Mouse (Mus musculus) forebrain, embryonic 15.5 days (tissue): ENCODE data around the gene 2810004N23Rik. TPM values are rescaled to one million over a fixed set of nuclear protein-coding genes. Genes with fewer than 3 reads are reported as not detected.
A peak's percentile ranks its signal among the peaks of the same experiment; 100 is the strongest.

Experiments
- ATAC-seq: fragments of 200-750 bp; cut with Nextera tagmentation; replicated peaks from 2 replicates; pipeline ENCODE4 v1.8.0; 2017; ENCODE audit warnings: mild to moderate bottlenecking, moderate TSS enrichment, moderate library complexity
- H3K27ac ChIP-seq: fragments of 300-500 bp; sonication (generic); replicated peaks from 2 replicates; pipeline ENCODE4 v1.5.1; 2015; ENCODE audit warnings: mild to moderate bottlenecking, inconsistent platforms
- H3K27me3 ChIP-seq: fragments of 300-500 bp; sonication (generic); 2 replicates; pipeline ENCODE4 v1.6.1; 2015; ENCODE audit warnings: inconsistent platforms
- H3K36me3 ChIP-seq: fragments of 300-500 bp; sonication (generic); 2 replicates; pipeline ENCODE4 v1.6.1; 2015; ENCODE audit warnings: mild to moderate bottlenecking, inconsistent platforms
- H3K4me1 ChIP-seq: fragments of 300-500 bp; sonication (generic); 2 replicates; pipeline ENCODE4 v1.6.1; 2015; ENCODE audit warnings: inconsistent platforms
- H3K4me2 ChIP-seq: fragments of 300-500 bp; sonication (generic); replicated peaks from 2 replicates; pipeline ENCODE4 v1.6.1; 2015; ENCODE audit warnings: mild to moderate bottlenecking, inconsistent platforms
- H3K4me3 ChIP-seq: fragments of 300-500 bp; sonication (generic); 2 replicates; pipeline ENCODE4 v1.5.1; 2015; ENCODE audit warnings: mild to moderate bottlenecking, inconsistent platforms
- H3K9ac ChIP-seq: fragments of 300-500 bp; sonication (generic); replicated peaks from 2 replicates; pipeline ENCODE4 v1.6.1; 2015; ENCODE audit warnings: mild to moderate bottlenecking, inconsistent platforms
- H3K9me3 ChIP-seq: fragments of 300-500 bp; sonication (generic); 2 replicates; pipeline ENCODE4 v1.6.1; 2016; ENCODE audit warnings: inconsistent platforms
- WGBS: fragments of 180-500 bp; shearing (Covaris S2); methylation state at CpG from one replicate; pipeline ENCODE4 v1.1.7; 2015; ENCODE audit warnings: mixed read lengths; 5-methylcytosine and 5-hydroxymethylcytosine counted together
- polyA plus RNA-seq: library from polyadenylated mRNA; unstranded; fragments of >200 nt; fragmentation: Nextera tagmentation; extraction: Ambion mirVana; gene quantifications from 2 replicates; pipeline ENCODE4 v1.2.1, GENCODE M21; 2015

The 2810004N23Rik gene
- polyA plus RNA-seq, 1 experiment from 2014 or later: 34.0 TPM

- H3K9me3 ChIP-seq: no peaks in the 10 kb centered on the region
- H3K9ac ChIP-seq: no peak overlapping the region
- H3K4me2 ChIP-seq: no peak overlapping the region
- H3K4me1 ChIP-seq: no peaks in the 10 kb centered on the region
- H3K36me3 ChIP-seq: peaks cover 29% of the 10 kb centered on the region; the same call in 1 of the 2 replicates
- no peak overlapping the region for H3K4me3 ChIP-seq
- H3K27ac ChIP-seq: no peak overlapping the region
- H3K27me3 ChIP-seq: no peaks in the 10 kb centered on the region
- ATAC-seq: no peak
- WGBS: 85% methylated on average over 6 of the region's 6 CpGs
Measured at GRCm38 (mm10) chr8:124831941-124832340, 31.0 kb downstream of the 2810004N23Rik start.

- Histone ChIP-seq H3K27ac (no peak overlapping the region), H3K9ac (no peak overlapping the region), H3K4me2 (no peak overlapping the region), H3K4me3 (no peak overlapping the region), H3K4me1 (no peaks in the 10 kb centered on the region), H3K9me3 (no peaks in the 10 kb centered on the region), H3K27me3 (no peaks in the 10 kb centered on the region), H3K36me3 (peaks cover 29% of the 10 kb centered on the region; the same call in 1 of the 2 replicates)
- WGBS: 84% methylated on average over 6 of the region's 6 CpGs
- no peak for ATAC-seq
Measured at GRCm38 (mm10) chr8:124831531-124831930, 31.4 kb downstream of the 2810004N23Rik start.

DNA sequence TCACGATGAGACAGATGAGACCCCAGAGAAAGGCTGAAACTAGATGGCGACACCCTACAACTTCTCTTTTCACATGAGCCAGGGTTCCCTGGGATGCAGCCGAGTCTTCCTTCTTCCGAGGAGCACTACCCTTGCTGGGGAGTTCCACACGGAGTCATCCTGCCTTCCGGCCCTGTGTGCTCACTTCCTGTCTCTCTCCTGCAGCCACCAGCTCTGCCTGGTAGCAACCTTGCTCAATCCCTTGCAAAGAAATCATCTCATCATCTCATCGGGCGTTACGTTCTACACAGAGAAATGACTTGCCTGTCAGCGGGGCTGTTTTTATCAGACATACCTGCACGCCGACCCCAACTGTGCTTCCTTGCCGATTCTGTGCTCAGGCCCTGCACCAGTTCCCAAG, 32.9 kb downstream of the 2810004N23Rik start:
- peaks cover 36% of the 10 kb centered on the region for H3K36me3 ChIP-seq

DNA sequence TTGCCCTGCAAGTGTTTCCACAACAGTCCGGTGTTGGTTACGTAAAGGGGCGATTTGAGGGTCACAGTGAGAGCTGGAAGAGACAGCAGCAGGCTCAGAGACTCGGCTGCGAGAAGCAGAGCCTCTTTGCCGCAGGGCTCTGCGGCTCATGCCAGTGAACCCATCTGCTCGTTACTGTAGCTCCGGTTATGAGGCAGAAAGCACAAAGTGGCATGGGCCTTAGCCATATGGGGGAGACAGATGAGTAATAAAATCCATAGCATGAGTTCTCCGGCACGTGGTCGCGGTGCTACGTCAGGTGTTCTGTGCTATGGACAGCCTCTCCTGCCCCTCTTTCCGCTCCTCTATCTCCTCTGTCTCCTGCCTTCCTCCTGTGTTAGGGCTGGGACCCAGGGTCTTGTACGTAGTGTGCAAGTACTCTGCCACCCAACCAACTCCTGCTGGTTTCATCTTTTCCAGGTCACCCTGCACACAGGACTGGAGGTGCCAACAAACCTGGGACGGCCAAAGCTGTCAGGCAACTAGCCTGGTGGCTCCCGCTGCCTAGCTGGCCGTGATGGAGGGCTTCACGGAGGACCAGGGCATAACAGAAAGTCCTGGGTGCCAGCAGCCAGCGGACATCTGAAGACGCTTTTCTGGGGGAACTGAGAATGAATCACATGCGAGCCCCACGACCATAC, 34.2 kb downstream of the 2810004N23Rik start:
- Histone ChIP-seq H3K4me2 (no peak overlapping the region), H3K4me3 (no peak overlapping the region), H3K36me3 (peaks cover 40% of the 10 kb centered on the region), H3K27me3 (no peaks in the 10 kb centered on the region), H3K27ac (no peak overlapping the region), H3K9me3 (no peaks in the 10 kb centered on the region), H3K9ac (no peak overlapping the region), H3K4me1 (no peaks in the 10 kb centered on the region)
- ATAC-seq: no peak
- 73% methylated on average over 24 of the region's 24 CpGs for WGBS

More for the DNA sequence above, 32.9 kb downstream of the 2810004N23Rik start:
- no peaks in the 10 kb centered on the region for H3K4me1 ChIP-seq
- H3K9me3 ChIP-seq: no peaks in the 10 kb centered on the region
- ATAC-seq: no peak
- no peaks in the 10 kb centered on the region for H3K27me3 ChIP-seq
- 76% methylated on average over 13 of the region's 13 CpGs for WGBS
- no peak overlapping the region for H3K4me2 ChIP-seq
- no peak overlapping the region for H3K4me3 ChIP-seq
- no peak overlapping the region for H3K27ac ChIP-seq
- H3K9ac ChIP-seq: no peak overlapping the region

DNA sequence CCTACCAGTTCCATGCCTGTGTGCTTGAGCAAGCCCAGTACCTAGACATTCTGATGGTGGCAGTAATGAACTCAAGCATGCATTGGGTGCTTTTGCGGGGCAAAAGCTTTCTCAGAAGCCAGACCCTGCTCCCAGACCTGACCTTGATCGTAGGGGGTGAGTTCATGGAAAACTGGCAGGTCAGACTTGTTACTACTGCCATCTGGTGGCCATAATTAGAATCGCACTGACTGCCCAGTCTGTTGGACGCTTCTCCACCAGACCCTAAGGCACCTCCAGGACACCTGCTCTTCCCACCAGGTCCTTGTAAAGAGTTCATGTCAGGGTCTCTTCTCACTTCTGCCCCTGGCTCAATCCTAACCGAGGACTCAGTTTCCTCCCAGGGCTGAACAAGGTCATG, 35.5 kb downstream of the 2810004N23Rik start:
- H3K9me3 ChIP-seq: no peaks in the 10 kb centered on the region
- peaks cover 53% of the 10 kb centered on the region for H3K36me3 ChIP-seq
- no peak overlapping the region for H3K27ac ChIP-seq
- H3K4me3 ChIP-seq: no peak overlapping the region
- H3K4me2 ChIP-seq: no peak overlapping the region
- no peaks in the 10 kb centered on the region for H3K4me1 ChIP-seq
- ATAC-seq: 0 out of 2 replicates have a peak, but pooled peaks have one; percentile 49
- H3K27me3 ChIP-seq: no peaks in the 10 kb centered on the region
- 4% methylated on average over 5 of the region's 5 CpGs for WGBS
- H3K9ac ChIP-seq: no peak overlapping the region

DNA sequence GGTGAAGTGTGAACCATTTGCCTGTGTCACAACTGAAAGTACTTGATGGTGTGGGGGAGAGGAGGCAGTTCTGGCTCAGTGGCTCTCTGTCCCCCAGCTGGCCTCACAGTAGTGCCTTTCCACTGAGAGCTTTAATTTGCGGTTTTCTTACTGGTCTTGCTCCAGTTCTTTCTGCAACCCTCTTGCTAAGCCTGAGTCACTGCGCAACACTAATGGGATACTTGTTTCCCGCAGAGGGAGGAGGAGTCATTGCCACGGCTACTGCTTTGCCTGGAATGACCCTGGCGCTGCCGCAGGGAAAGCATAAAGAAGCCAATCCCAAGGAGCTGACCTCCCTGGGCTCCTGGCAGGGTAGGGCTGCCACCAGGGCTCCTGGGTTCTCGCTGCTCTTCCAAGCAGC, 36.3 kb downstream of the 2810004N23Rik start:
- WGBS: 33% methylated on average over 7 of the region's 7 CpGs
- Histone ChIP-seq H3K4me3 (no peak overlapping the region), H3K9me3 (no peaks in the 10 kb centered on the region), H3K4me2 (no peak overlapping the region), H3K27ac (no peak overlapping the region), H3K4me1 (no peaks in the 10 kb centered on the region), H3K36me3 (peaks cover 54% of the 10 kb centered on the region), H3K27me3 (no peaks in the 10 kb centered on the region), H3K9ac (no peak overlapping the region)
- no peak for ATAC-seq

DNA sequence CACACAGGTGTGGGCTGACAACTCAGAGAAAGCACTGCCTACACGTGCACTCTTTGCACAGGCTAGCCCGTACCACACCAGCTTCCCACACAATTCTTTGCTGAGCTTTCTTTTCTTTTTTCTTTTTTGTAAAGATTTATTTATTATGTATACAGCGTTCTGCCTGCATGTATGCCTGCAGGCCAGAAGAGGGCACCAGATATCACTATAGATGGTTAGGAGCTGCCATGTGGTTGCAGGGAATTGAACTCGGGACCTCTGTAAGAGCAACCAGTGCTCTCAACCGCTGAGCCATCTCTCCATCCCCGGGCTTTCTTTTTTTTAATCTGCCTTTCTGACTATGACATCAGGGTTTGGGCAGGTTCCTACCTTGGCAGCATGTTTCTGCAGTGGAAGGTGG, 39.4 kb downstream of the 2810004N23Rik start:
- Histone ChIP-seq H3K36me3 (peaks cover 43% of the 10 kb centered on the region), H3K27ac (no peak overlapping the region), H3K9ac (no peak overlapping the region), H3K4me2 (no peak overlapping the region), H3K9me3 (no peaks in the 10 kb centered on the region), H3K27me3 (peaks cover 3% of the 10 kb centered on the region; the same call in 1 of the 2 replicates), H3K4me3 (no peak overlapping the region), H3K4me1 (no peaks in the 10 kb centered on the region)
- WGBS: 83% methylated on average over 6 of the region's 6 CpGs
- no peak for ATAC-seq

DNA sequence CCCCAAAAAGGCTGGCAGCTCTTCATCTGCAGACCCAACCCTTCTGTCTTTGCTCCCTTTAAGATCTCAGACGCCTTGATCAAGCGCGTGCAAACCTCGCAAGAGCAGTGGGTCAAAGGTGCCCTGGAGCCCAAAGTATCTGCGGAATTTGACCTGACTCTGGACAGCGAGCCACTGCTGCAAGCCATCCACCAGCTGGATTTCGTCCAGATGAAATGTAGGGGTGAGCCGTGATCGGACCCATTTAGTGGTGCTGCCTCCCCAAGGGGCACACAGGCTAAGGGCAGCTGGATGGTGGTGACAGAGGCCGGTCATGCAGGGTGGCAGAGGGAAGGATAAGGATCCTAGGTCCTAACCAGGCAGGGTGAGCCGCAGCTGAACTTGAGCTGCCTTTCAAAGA, 42.8 kb downstream of the 2810004N23Rik start:
- no peaks in the 10 kb centered on the region for H3K9me3 ChIP-seq
- no peak for ATAC-seq
- H3K9ac ChIP-seq: no peak overlapping the region
- H3K4me3 ChIP-seq: no peak overlapping the region
- peaks cover 54% of the 10 kb centered on the region for H3K36me3 ChIP-seq
- 77% methylated on average over 11 of the region's 11 CpGs for WGBS
- H3K4me2 ChIP-seq: no peak overlapping the region
- H3K27me3 ChIP-seq: peaks cover 3% of the 10 kb centered on the region; the same call in 1 of the 2 replicates
- H3K27ac ChIP-seq: no peak overlapping the region
- H3K4me1 ChIP-seq: no peaks in the 10 kb centered on the region

DNA sequence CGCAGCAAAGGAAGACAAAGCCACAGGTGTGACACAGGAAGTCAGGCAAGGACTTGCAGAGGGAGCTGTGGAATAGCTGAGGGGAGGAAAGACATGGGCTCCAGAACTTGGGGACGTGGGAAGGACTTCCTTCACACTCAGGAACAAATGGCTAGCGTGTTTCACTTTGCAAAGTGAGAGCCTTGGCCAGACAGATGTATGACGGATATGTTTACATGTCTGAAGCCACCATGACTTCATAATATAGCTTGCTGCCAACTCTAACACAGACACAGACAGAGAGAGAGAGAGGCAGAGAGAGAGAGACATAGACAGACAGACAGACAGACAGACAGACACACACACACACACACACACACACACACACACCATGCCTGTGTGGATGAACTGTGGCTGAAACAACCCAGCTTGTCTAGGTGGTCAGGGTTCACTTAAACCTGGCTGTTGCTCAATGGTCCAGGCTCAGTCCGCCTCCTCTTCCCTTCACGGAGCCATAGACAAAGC, 43.3 kb downstream of the 2810004N23Rik start:
- no peak overlapping the region for H3K4me3 ChIP-seq
- H3K4me2 ChIP-seq: no peak overlapping the region
- H3K9ac ChIP-seq: no peak overlapping the region
- ATAC-seq: no peak
- peaks cover 3% of the 10 kb centered on the region; the same call in 1 of the 2 replicates for H3K27me3 ChIP-seq
- H3K9me3 ChIP-seq: no peaks in the 10 kb centered on the region
- no peaks in the 10 kb centered on the region for H3K4me1 ChIP-seq
- peaks cover 54% of the 10 kb centered on the region for H3K36me3 ChIP-seq
- WGBS: 71% methylated on average over 6 of the region's 6 CpGs
- no peak overlapping the region for H3K27ac ChIP-seq

DNA sequence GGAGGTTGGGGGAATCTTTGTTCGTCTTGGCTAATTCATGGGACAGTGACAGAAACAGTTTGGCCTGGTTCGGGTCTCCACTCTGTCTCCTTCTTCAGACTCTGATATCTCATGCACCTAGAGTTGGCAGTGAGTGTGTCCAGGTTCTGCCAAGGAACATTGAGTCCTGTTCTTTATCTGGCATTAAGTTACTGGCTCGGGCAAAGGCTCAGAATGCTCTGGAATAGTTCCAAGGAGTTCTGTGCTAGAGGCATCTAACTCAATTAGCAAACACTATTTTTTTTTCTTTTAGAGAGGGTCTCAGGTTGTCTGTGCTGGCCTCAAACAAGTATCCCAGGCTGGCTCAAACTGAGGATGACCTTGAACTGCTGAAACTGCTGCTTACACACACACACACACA, 45.6 kb downstream of the 2810004N23Rik start:
- no peak overlapping the region for H3K4me2 ChIP-seq
- no peak overlapping the region for H3K9ac ChIP-seq
- ATAC-seq: no peak
- WGBS: 83% methylated on average over 3 of the region's 3 CpGs
- no peaks in the 10 kb centered on the region for H3K9me3 ChIP-seq
- H3K4me1 ChIP-seq: no peaks in the 10 kb centered on the region
- H3K4me3 ChIP-seq: no peak overlapping the region
- H3K36me3 ChIP-seq: peaks cover 37% of the 10 kb centered on the region
- peaks cover 3% of the 10 kb centered on the region; the same call in 1 of the 2 replicates for H3K27me3 ChIP-seq
- H3K27ac ChIP-seq: no peak overlapping the region

GRCm38 (mm10) chr8:124816866-124817265, 46.1 kb downstream of the 2810004N23Rik start:
- Histone ChIP-seq H3K9me3 (no peaks in the 10 kb centered on the region), H3K9ac (no peak overlapping the region), H3K36me3 (peaks cover 35% of the 10 kb centered on the region), H3K4me3 (no peak overlapping the region), H3K27ac (no peak overlapping the region), H3K4me1 (no peaks in the 10 kb centered on the region), H3K4me2 (no peak overlapping the region), H3K27me3 (peaks cover 3% of the 10 kb centered on the region; the same call in 1 of the 2 replicates)
- no peak for ATAC-seq
- WGBS: 92% methylated on average over 11 of the region's 11 CpGs

DNA sequence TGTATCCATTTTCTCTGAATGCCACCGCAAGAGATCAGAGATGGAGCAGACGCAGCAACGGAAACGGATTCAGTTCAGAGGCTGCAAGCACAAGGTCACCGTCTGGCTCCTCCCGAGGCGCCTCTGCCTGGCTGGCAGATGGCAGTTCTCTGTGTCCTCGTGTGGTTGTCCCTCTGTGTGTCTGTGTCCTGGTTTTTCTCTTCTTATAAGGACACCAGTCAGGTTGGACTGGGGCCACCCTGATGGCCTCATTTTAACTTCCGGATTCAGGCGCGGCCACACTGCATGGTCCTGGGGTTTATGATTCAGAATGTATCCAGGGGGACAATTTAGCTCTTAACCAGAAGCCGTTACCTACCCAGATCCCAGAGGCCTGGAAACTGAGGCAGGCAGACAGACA, 47.0 kb downstream of the 2810004N23Rik start:
- H3K4me2 ChIP-seq: no peak overlapping the region
- no peak overlapping the region for H3K4me3 ChIP-seq
- WGBS: 91% methylated on average over 12 of the region's 12 CpGs
- no peaks in the 10 kb centered on the region for H3K9me3 ChIP-seq
- H3K36me3 ChIP-seq: peaks cover 35% of the 10 kb centered on the region
- no peak overlapping the region for H3K27ac ChIP-seq
- H3K27me3 ChIP-seq: peaks cover 3% of the 10 kb centered on the region; the same call in 1 of the 2 replicates
- H3K9ac ChIP-seq: no peak overlapping the region
- H3K4me1 ChIP-seq: peaks cover 6% of the 10 kb centered on the region
- no peak for ATAC-seq
